Mouse (Mus musculus) ovary, adult 10 weeks (tissue): ENCODE data around the gene Arap1. TPM values are rescaled to one million over a fixed set of nuclear protein-coding genes. Genes with fewer than 3 reads are reported as not detected.

Experiments used
- polyA plus RNA-seq: library from polyadenylated mRNA; stranded (reverse); fragments of 350-450 nt; fragmentation: Illumina TruSeq; extraction: RNeasy Lipid Tissue Mini Kit (QIAGEN cat#74804); gene quantifications from one replicate; pipeline ENCODE4 v1.2.3, GENCODE M21; 2014

The Arap1 gene
- 6.0 TPM for polyA plus RNA-seq

DNA sequence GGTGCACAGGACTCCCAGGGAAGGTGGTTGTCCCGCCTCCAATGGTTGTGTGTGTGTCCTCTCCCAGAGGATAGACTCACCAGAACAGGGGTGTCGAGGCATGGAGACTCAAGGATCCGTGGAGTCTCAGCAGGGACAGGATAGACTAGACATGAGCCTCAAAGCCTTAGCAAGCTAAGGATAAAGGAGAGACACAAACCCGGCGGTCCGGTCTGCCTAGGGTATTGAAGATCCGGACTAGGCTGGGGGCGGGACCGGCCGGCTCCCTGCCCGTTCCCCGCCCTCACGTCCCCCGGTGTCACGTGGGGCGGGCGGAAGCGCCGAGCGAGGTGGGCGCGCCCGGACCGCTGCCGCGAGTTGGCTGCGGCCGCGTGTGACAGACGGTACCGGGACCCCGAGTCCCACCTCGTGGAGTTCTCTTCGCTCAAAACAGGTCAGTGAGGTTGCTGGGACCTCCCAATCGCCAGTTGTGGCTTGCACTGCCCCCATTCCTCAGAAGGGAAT, at the start of gene Arap1:
Gene Arap1 (plus strand): TSS at position 301 of the 504 bp plus-strand sequence.

GRCm38 (mm10) chr7:101301881-101302456, 45.9 kb upstream of the Arap1 start, which contains the start of gene Atg16l2:
Atg16l2 (minus strand) TSS chr7:101302251.

DNA sequence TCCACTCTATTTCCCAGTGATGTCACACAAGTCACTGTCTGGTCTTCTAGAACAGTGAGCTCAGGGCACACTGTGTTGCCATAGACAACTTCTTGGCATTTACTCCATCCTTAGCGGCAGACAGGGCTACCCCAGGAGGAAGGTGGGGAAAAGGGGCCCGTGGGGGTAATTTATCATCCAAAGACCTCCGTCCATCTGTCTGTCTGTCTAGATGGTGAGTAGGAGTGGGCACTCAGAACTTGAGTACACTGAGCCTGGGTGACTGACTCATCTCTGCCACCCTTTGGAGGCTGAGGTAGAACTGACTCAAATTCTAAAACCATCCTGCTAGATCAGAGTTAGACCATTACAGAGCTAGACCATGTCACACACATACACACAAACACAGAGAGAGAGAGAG, 30.9 kb upstream of the Arap1 start, which contains the start of gene Stard10:
Gene Stard10 (plus strand): TSS at position 73 of the 400 bp plus-strand sequence.

DNA sequence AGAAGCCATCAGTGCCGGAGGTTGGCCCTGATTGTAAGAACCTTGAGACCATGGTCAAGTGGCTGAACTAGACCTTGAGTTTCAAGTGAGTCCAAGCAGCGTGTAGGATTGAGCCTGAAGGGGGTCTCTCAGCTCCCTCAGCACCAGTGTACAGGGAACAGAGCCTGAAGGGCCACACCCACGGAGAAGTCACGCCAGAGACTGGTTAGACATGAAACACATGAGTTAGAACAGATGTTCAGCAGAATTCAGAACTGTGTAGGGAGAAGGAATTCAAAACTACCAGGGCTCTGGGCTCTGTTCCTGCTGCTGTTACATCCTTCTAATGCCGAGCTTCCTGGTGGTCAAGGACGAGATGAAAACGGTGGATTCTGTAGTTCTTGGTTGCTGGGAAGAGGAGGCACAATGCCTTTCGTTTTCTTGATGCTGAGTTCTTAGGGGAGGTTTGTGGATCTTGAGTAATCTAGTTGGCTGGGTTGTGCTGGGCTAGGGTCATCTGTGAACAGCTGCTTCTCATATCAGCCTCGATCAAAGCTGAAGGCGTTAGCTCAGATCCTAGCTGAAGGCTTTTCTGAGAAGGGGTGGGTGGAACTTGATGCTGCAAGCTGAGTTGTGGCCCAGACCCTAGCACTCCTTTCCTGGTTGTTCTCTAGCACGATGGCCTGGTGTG, 62.5 kb downstream of the Arap1 start, which contains the start of gene Gm45837:
Gene Gm45837 (plus strand): TSS at position 620 of the 670 bp plus-strand sequence.

GRCm38 (mm10) chr7:101421529-101421928, 73.7 kb downstream of the Arap1 start, which contains the start of gene Pde2a:
Pde2a (plus strand) TSS chr7:101421691.

Other genes with a start within 250 kb of the Arap1 start
- 1.7 TPM for gene Atg16l2, start 45.8 kb upstream of the Arap1 start, polyA plus RNA-seq
- gene Stard10, start 31.0 kb upstream of the Arap1 start, polyA plus RNA-seq, result 0.63 TPM
- gene Gm45837, start 62.8 kb downstream of the Arap1 start, polyA plus RNA-seq, result not detected
- 1.1 TPM for gene Pde2a, start 73.6 kb downstream of the Arap1 start, polyA plus RNA-seq
- 1.2 TPM for gene Art2b, start 237.5 kb downstream of the Arap1 start, polyA plus RNA-seq